Mouse (Mus musculus) embryonic facial prominence, embryonic 12.5 days (tissue): ENCODE measurements at regions not wholly inside any gene's neighbourhood (a gene's known extent, or its start where the extent isn't known, plus 50 kb on each side); places are given as distances from the start of the nearest gene placed in this dataset.
A peak's percentile ranks its signal among the peaks of the same experiment; 100 is the strongest.

Source experiments
- ATAC-seq: fragments of 200-750 bp; cut with Nextera tagmentation; 2 replicates; pipeline ENCODE4 v1.8.0; 2017; ENCODE audit not compliant: insufficient number of reproducible peaks, insufficient read depth, low FRiP score, low TSS enrichment
- H3K27ac ChIP-seq: fragments of 300-500 bp; sonication (generic); 2 replicates; pipeline ENCODE4 v1.5.1; 2016; ENCODE audit warnings: mild to moderate bottlenecking
- H3K27me3 ChIP-seq: fragments of 300-500 bp; sonication (generic); 2 replicates; pipeline ENCODE4 v1.6.1; 2016; ENCODE audit warnings: mild to moderate bottlenecking, moderate library complexity
- H3K36me3 ChIP-seq: fragments of 300-500 bp; sonication (generic); 2 replicates; pipeline ENCODE4 v1.6.1; 2016; ENCODE audit warnings: mild to moderate bottlenecking
- H3K4me1 ChIP-seq: fragments of 300-500 bp; sonication (generic); 2 replicates; pipeline ENCODE4 v1.6.1; 2016
- H3K4me2 ChIP-seq: fragments of 300-500 bp; sonication (generic); replicated peaks from 2 replicates; pipeline ENCODE4 v1.6.1; 2016; ENCODE audit warnings: mild to moderate bottlenecking, moderate library complexity
- H3K4me3 ChIP-seq: fragments of 300-500 bp; sonication (generic); 2 replicates; pipeline ENCODE4 v1.5.1; 2016; ENCODE audit warnings: mild to moderate bottlenecking
- H3K9ac ChIP-seq: fragments of 300-500 bp; sonication (generic); 2 replicates; pipeline ENCODE4 v1.6.1; 2016; ENCODE audit warnings: mild to moderate bottlenecking, moderate library complexity
- H3K9me3 ChIP-seq: fragments of 300-500 bp; sonication (generic); 2 replicates; pipeline ENCODE4 v1.6.1; 2016; ENCODE audit warnings: mild to moderate bottlenecking, moderate library complexity
- WGBS: fragments of 180-500 bp; shearing (Covaris S2); methylation state at CpG from one replicate; pipeline ENCODE4 v1.1.7; 2016; 5-methylcytosine and 5-hydroxymethylcytosine counted together

DNA sequence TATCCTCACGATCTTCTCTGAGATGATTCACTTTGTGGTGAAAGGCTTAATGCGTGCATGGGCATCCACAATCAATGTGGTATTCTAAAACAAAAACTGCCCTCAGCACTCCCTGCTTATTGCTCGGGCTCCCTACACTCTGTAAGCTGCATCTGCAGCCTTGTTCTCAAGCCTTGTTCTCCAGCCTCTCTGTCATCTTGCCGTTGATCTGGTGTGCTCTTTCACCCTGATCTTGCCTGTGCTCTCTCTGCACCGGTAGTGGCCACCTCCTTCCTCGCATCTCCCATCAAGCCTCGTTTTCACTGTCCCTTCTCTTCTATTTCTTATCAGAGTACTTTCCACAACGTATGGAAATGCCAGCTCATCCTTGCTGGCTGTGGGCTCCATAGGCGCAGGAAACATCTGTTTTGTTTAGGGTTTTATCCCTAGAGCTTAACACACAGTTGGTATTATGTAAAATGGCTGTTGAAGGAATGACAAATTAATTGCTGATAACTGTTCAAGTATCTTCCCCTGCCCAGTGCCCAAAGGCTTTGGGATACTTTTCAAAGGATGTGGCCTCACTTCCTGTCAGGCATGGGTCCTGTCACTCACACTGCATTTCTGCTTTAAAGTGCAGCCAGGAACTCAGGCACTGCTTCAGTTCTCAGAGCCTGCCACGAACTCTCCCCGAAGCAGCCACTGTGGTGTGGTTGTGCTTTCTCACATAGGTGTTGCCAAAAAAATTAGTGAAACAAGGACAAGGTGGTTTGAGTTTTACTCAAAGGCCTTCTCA, 158.9 kb upstream of the Gm12728 start:
- WGBS: 57% methylated on average over 11 of the region's 11 CpGs
- ATAC-seq: no peak
- Histone ChIP-seq H3K9ac (no peak overlapping the region), H3K27me3 (no peaks in the 10 kb centered on the region), H3K4me3 (no peak overlapping the region), H3K36me3 (no peaks in the 10 kb centered on the region), H3K4me2 (no peak overlapping the region), H3K4me1 (no peaks in the 10 kb centered on the region), H3K9me3 (no peaks in the 10 kb centered on the region), H3K27ac (no peak overlapping the region)

DNA sequence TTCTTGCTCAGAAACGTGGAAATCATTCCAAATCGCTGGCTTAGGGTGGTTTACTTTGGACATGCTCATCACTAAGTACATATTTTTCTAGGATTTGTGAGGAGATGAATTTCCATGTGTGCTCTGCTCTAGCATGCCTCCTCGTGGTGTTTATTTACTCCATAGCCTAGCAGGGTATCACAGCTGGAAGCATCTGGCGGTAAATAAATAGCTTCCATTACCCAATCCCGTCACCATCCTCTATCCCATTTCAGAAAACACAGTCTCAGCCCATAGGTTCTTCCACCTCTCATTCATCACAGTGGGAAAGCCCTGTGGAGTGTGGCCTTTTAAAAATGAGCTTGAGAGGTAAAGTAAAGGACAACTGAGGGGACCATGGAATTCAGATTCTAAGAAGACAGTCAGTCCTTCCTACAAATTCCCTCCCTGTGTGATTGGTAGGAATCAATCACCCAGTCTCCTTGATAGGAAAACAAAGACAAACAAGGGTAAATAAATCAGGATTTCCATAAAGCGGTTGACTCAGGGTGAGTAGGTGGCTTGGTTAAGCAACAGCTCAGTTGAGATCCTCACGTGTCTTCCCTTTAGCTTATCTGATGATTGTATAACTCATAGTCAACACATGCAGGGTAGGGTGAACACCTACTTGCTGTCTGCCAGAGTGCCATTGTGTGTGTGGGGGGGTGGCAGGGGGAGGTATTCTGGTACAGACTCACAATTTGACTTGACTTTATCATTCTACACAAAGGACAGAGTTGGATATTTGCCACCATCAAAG, 156.9 kb upstream of the Gm12728 start:
- H3K9ac ChIP-seq: no peak overlapping the region
- H3K4me2 ChIP-seq: no peak overlapping the region
- no peak overlapping the region for H3K27ac ChIP-seq
- no peaks in the 10 kb centered on the region for H3K36me3 ChIP-seq
- 81% methylated on average over 7 of the region's 7 CpGs for WGBS
- H3K4me3 ChIP-seq: no peak overlapping the region
- no peaks in the 10 kb centered on the region for H3K4me1 ChIP-seq
- no peaks in the 10 kb centered on the region for H3K9me3 ChIP-seq
- no peak for ATAC-seq
- H3K27me3 ChIP-seq: no peaks in the 10 kb centered on the region

DNA sequence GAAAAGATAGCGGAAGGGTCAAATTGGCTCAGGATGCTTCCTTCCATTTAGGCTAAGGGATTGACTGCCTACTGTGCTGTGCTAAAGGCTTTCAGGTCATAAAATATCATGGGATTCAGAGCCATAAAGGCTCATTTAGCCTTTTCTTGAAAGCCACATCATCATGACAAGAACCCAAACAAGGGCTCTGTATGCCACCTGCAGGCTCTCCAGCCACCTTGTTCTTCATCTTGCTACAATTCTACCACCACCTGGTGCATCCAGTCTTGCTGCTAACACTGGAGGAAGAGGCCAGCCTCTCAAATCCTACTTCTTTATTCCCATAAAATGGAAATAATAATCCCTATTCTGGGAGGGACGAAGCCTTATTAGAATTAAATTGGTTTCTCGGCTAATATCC, 155.9 kb upstream of the Gm12728 start:
- no peak overlapping the region for H3K4me3 ChIP-seq
- no peak overlapping the region for H3K27ac ChIP-seq
- no peaks in the 10 kb centered on the region for H3K36me3 ChIP-seq
- ATAC-seq: no peak
- no peaks in the 10 kb centered on the region for H3K27me3 ChIP-seq
- no peak overlapping the region for H3K4me2 ChIP-seq
- no peaks in the 10 kb centered on the region for H3K4me1 ChIP-seq
- WGBS: 90% methylated on average over 3 of the region's 3 CpGs
- no peaks in the 10 kb centered on the region for H3K9me3 ChIP-seq
- no peak overlapping the region for H3K9ac ChIP-seq

DNA sequence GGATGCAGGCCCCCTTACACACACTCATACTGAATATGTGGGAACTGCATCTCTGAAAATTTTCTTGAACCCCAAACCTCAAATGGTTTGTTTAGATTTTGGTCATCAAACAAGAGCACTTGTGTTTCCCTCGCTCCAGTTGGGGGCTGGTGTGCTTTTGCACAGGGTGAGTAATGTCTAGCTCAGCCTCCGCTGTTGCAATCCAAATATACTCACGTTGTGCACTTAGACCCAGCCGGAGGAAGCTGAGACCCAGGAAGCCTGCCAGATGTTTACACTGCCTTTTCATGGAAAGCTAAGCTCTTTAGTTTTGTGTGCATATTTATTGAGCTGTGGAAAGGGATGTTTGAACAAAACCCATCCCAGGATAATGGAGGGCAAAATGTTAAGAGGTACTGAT, 148.9 kb upstream of the Gm12728 start:
- no peaks in the 10 kb centered on the region for H3K27me3 ChIP-seq
- H3K4me1 ChIP-seq: 0 out of 2 replicates have a peak, but pooled peaks cover 3% of the 10 kb centered on the region
- no peak overlapping the region for H3K9ac ChIP-seq
- no peaks in the 10 kb centered on the region for H3K9me3 ChIP-seq
- 41% methylated on average over 4 of the region's 4 CpGs for WGBS
- no peak overlapping the region for H3K4me2 ChIP-seq
- H3K27ac ChIP-seq: no peak overlapping the region
- no peak overlapping the region for H3K4me3 ChIP-seq
- no peaks in the 10 kb centered on the region for H3K36me3 ChIP-seq
- no peak for ATAC-seq

DNA sequence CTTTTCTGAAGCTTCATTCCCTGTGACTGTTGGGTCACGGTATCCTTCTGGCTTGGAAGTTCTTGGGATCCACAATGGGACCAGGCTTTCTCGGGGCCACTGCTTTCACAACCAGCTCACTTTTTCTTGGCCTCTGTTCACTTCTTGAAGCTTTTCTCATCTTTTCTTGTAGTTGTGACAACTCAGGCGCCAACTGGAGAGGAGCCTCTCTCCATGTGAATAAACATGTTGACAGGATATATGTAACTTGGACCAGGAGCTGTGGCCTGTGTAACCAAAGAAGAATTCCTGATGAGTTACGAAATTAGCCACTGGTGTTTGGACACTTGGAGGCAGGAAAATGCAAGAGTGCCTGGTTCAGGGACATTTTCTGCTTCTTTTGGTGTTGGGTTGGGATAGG, 148.1 kb upstream of the Gm12728 start:
- H3K27ac ChIP-seq: no peak overlapping the region
- WGBS: 91% methylated on average over 4 of the region's 4 CpGs
- H3K9ac ChIP-seq: no peak overlapping the region
- H3K4me2 ChIP-seq: no peak overlapping the region
- H3K36me3 ChIP-seq: no peaks in the 10 kb centered on the region
- H3K27me3 ChIP-seq: no peaks in the 10 kb centered on the region
- H3K4me3 ChIP-seq: no peak overlapping the region
- H3K9me3 ChIP-seq: no peaks in the 10 kb centered on the region
- ATAC-seq: no peak
- H3K4me1 ChIP-seq: 0 out of 2 replicates have a peak, but pooled peaks cover 3% of the 10 kb centered on the region

DNA sequence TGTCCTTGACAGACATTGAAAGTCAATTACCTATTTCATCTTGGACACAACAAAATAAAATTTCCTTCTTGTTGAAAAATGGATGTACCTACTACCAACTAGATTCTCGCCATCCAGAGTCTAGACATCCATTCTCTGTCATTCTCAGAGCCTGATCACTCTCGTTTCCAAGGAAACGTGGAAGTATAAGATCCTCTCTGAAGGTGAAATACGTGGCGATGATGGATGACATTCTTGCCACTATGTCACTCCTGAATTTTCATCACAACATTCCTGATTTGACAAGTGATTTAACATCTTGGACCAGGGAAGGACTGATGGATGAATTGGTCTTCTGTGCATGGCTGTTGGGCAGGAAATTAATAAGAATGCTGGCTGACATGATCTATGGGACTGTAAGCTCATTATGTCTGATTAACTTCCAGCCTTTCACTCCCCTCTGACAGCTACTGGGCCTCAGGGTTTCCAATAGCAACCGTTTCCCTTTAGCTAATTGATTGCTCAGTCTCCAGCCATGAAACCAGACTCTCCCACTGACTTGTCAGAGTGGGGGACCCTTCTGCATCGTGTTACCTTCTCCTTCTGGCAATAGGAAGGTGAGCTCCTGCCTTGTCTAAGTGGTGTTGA, 140.7 kb upstream of the Gm12728 start:
- 40% methylated on average over 7 of the region's 7 CpGs for WGBS
- H3K4me2 ChIP-seq: no peak overlapping the region
- H3K4me1 ChIP-seq: peaks cover 8% of the 10 kb centered on the region; the same call in 1 of the 2 replicates
- no peak overlapping the region for H3K4me3 ChIP-seq
- peak; percentile 81 for ATAC-seq
- no peaks in the 10 kb centered on the region for H3K27me3 ChIP-seq
- H3K36me3 ChIP-seq: no peaks in the 10 kb centered on the region
- H3K9me3 ChIP-seq: no peaks in the 10 kb centered on the region
- H3K27ac ChIP-seq: no peak overlapping the region
- H3K9ac ChIP-seq: no peak overlapping the region

DNA sequence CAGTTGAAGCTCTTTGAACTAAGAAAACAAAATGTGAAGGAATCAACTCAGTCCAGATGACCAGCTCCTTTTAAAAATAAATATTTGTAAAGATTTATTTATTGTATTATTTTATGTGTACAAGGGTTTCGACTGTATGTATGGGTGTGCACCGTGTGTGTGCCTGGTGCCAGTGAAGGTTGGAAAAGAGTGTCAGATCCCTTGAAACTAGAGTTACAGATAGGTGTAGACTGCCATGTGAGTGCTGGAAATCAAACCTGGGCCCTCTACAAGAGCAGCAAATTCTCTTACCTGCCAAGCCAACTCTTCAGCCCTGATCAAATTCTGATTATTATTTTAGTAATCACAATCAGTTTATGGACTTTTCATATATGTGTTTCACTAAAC, 140.2 kb upstream of the Gm12728 start:
- Histone ChIP-seq H3K27me3 (no peaks in the 10 kb centered on the region), H3K4me3 (no peak overlapping the region), H3K27ac (no peak overlapping the region), H3K4me1 (peaks cover 8% of the 10 kb centered on the region; the same call in 1 of the 2 replicates), H3K9me3 (no peaks in the 10 kb centered on the region), H3K36me3 (no peaks in the 10 kb centered on the region), H3K9ac (no peak overlapping the region), H3K4me2 (no peak overlapping the region)
- 35% methylated on average over 2 of the region's 2 CpGs for WGBS
- ATAC-seq: no peak

DNA sequence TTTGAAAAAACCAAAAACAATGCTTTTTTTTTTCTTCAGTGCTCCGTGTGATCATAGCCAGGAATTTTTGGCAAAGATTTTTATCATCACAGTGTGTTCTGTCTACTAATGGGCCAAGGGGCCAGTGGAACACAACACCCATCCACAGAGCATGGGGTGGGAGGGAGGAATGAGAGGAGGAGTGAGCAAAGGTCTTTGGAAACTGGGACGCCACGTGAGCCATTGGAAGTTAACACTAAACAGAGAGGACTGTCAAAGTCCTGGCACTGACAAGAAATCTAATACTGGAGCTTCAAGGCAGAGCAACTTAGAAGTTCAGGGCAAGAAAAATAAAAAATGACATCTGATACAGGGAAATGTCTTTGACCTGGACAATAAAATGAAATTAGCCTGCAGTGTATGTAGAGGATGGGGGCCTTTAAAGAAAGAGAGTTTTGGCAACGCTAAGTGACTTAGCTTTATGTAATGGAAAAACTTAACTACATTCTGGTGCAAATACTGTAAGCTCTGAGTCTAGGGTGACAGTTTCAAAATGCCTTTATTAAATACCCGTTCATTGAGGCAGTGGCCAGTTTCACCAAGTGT, 133.5 kb upstream of the Gm12728 start:
- Histone ChIP-seq H3K27me3 (no peaks in the 10 kb centered on the region), H3K27ac (no peak overlapping the region), H3K36me3 (no peaks in the 10 kb centered on the region), H3K4me2 (no peak overlapping the region), H3K4me3 (no peak overlapping the region), H3K4me1 (peaks cover 10% of the 10 kb centered on the region; the same call in 1 of the 2 replicates), H3K9ac (no peak overlapping the region), H3K9me3 (no peaks in the 10 kb centered on the region)
- 0 out of 2 replicates have a peak, but pooled peaks have one; percentile 15 for ATAC-seq
- 36% methylated on average over 5 of the region's 5 CpGs for whole genome bisulfite sequencing

DNA sequence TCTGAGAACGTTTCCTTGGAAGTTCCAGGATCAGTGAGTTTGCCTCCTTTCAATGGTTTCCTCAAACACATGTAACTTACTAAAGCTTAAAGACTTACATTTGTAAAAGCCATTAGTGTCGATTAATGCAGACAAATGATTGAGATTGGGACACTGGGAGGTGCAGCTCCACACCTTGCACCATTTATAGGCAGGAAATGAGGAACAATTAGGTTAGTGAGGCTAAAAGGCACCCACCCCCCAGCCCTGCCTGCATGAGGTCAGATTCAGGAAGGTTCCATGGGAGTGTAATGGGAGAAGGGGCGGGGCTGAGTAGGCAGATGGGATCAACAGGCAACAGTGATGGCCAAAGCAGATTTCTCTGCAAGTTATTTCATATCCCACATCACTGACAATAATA, 131.1 kb upstream of the Gm12728 start:
- 42% methylated on average over 3 of the region's 3 CpGs for WGBS
- H3K27ac ChIP-seq: no peak overlapping the region
- no peaks in the 10 kb centered on the region for H3K9me3 ChIP-seq
- no peaks in the 10 kb centered on the region for H3K36me3 ChIP-seq
- peaks cover 10% of the 10 kb centered on the region; the same call in 1 of the 2 replicates for H3K4me1 ChIP-seq
- no peaks in the 10 kb centered on the region for H3K27me3 ChIP-seq
- no peak for ATAC-seq
- no peak overlapping the region for H3K4me3 ChIP-seq
- no peak overlapping the region for H3K9ac ChIP-seq
- no peak overlapping the region for H3K4me2 ChIP-seq

DNA sequence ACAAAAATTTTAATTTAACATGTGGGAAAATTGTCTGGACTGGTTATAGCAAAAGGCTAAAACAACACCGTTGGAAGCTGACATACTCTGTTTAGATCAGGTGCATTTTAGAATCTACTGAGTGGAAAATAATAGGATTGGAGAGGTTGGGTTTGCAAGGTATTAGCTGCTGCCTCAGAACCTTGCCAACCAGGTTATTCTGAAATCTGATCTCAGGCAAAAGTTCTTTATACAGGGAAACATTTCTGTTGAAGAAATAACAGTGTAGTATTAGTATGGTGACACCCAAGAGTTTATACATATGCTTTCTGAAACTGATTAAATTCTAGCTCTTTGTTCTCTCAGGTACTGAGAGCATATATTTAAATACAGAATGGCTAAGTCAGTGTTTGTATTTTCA, 113.0 kb upstream of the Gm12728 start:
- Histone ChIP-seq H3K36me3 (no peaks in the 10 kb centered on the region), H3K9me3 (no peaks in the 10 kb centered on the region), H3K4me2 (no peak overlapping the region), H3K4me3 (no peak overlapping the region), H3K27me3 (no peaks in the 10 kb centered on the region), H3K9ac (no peak overlapping the region), H3K4me1 (no peaks in the 10 kb centered on the region), H3K27ac (no peak overlapping the region)
- no peak for ATAC-seq
- 48% methylated on average over 1 of the region's 1 CpGs for WGBS

DNA sequence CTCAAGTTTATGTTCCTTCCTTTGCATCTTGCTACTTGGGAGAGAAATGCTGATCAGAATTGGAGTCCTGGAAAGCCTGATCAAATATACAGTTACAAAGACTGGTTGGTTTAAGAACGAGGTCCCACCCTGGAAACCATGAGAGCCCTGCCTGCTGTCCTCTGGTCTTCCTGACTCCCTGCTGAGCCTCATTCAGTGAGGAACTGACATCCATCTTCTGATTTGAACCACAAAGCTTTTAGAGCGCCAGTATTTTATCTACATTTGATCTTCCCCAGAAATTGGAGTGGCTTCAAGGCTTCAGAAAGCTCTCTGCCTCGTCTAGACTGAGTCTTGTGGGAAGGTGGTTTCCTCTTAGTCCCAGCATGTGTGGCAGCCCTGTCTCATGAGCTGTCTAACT, 99.0 kb upstream of the Gm12728 start:
- Histone ChIP-seq H3K9ac (no peak overlapping the region), H3K27ac (no peak overlapping the region)

More for the DNA sequence above, 99.0 kb upstream of the Gm12728 start:
- Histone ChIP-seq H3K36me3 (no peaks in the 10 kb centered on the region), H3K4me3 (no peak overlapping the region), H3K4me1 (peaks cover 15% of the 10 kb centered on the region; the same call in 1 of the 2 replicates), H3K4me2 (no peak overlapping the region), H3K9me3 (no peaks in the 10 kb centered on the region), H3K27me3 (no peaks in the 10 kb centered on the region)
- WGBS: 47% methylated on average over 3 of the region's 3 CpGs
- ATAC-seq: no peak
